Mouse (Mus musculus) forebrain, embryonic 16.5 days (tissue): ENCODE results near the gene B4galnt1. TPM values are rescaled to one million over a fixed set of nuclear protein-coding genes. Genes with fewer than 3 reads are reported as not detected.

Experiments
- ATAC-seq: fragments of 200-750 bp; cut with Nextera tagmentation; 2 replicates; pipeline ENCODE4 v1.8.0; 2017; ENCODE audit warnings: mild to moderate bottlenecking, moderate library complexity
- H3K27ac ChIP-seq: fragments of 300-500 bp; sonication (generic); 2 replicates; pipeline ENCODE4 v1.5.1; 2014; ENCODE audit warnings: low read length, control low read depth
- H3K27me3 ChIP-seq: fragments of 300-500 bp; sonication (generic); replicated peaks from 2 replicates; pipeline ENCODE4 v1.6.1; 2014; ENCODE audit warnings: low read length; ENCODE audit not compliant: control insufficient read depth, insufficient read depth
- H3K36me3 ChIP-seq: fragments of 300-500 bp; sonication (generic); 2 replicates; pipeline ENCODE4 v1.6.1; 2014; ENCODE audit not compliant: control insufficient read depth, insufficient read depth
- H3K4me1 ChIP-seq: fragments of 300-500 bp; sonication (generic); replicated peaks from 2 replicates; pipeline ENCODE4 v1.6.1; 2014; ENCODE audit warnings: low read length; ENCODE audit not compliant: control insufficient read depth, insufficient read depth
- H3K4me2 ChIP-seq: fragments of 300-500 bp; sonication (generic); 2 replicates; pipeline ENCODE4 v1.6.1; 2014; ENCODE audit warnings: mild to moderate bottlenecking, low read length, control low read depth
- H3K4me3 ChIP-seq: fragments of 300-500 bp; sonication (generic); replicated peaks from 2 replicates; pipeline ENCODE4 v1.5.1; 2014; ENCODE audit warnings: mild to moderate bottlenecking, low read length, control low read depth
- H3K9ac ChIP-seq: fragments of 300-500 bp; sonication (generic); replicated peaks from 2 replicates; pipeline ENCODE4 v1.6.1; 2014; ENCODE audit warnings: low read depth, low read length, control low read depth
- H3K9me3 ChIP-seq: fragments of 300-500 bp; sonication (generic); 2 replicates; pipeline ENCODE4 v1.6.1; 2016; ENCODE audit warnings: low read length; ENCODE audit not compliant: control insufficient read depth
- WGBS: fragments of 180-500 bp; shearing (Covaris S2); extraction: QIAGEN DNeasy Blood & Tissue Kit; methylation state at CpG from one replicate; pipeline ENCODE4 v1.1.7; 2014; 5-methylcytosine and 5-hydroxymethylcytosine counted together
- polyA plus RNA-seq: library from polyadenylated mRNA; unstranded; fragments of >200 nt; fragmentation: Nextera tagmentation; extraction: Ambion mirVana; gene quantifications from 2 replicates; pipeline ENCODE4 v1.2.1, GENCODE M21; 2015

B4galnt1 gene
- polyA plus RNA-seq, 1 experiment from 2014 or later: 45.8 TPM

DNA sequence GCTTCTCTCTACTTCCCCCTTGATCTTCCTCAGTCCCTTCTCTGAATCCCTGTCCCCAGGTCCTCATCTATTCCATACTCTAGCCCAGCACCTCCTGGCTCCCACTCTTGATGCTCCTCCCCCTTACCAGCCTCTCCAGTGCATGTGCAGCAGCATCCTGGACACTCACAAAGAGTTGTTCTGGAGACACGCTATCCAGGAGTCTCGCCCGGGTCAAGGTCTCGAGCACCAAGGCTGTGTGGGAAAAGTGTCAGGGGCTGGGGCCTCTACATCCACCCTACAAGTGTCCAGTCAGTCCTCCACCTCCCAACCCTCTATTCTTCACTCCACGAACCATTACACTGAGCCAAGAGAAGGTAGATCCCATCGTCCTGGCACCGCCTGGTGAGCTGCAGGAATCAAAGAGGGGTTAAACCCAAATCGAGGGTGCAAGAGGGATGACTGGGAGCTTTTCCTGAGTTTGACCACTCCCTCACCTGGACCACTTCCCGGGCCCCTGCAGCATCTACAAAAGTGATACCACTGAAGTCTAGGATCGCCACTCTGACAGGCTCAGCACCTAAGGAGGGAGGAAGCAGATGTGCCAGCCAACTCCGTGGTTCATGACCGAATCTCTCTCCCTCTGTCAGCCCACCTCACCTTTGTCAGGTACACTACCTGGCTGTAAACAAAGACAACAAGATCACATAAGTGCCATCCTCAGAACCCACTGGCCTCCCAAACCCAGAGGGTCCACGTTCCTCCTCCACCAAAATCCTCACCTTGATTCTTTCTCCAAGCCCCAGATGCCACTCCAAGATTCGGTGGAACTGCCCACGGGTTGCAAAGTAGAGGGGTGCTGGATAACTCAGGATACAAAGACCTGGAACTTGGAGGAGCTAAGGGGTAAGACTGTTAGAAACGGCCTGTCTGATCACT is 8.4 kb downstream of the B4galnt1 start:
- no peak overlapping the region for H3K4me2 ChIP-seq
- no peak overlapping the region for H3K9ac ChIP-seq
- H3K27me3 ChIP-seq: peaks cover 43% of the 10 kb centered on the region
- H3K4me3 ChIP-seq: no peak overlapping the region
- no peaks in the 10 kb centered on the region for H3K9me3 ChIP-seq
- H3K27ac ChIP-seq: no peak overlapping the region
- no peak for ATAC-seq
- no peaks in the 10 kb centered on the region for H3K36me3 ChIP-seq
- peaks cover 19% of the 10 kb centered on the region for H3K4me1 ChIP-seq
- 83% methylated on average over 16 of the region's 16 CpGs for WGBS

DNA sequence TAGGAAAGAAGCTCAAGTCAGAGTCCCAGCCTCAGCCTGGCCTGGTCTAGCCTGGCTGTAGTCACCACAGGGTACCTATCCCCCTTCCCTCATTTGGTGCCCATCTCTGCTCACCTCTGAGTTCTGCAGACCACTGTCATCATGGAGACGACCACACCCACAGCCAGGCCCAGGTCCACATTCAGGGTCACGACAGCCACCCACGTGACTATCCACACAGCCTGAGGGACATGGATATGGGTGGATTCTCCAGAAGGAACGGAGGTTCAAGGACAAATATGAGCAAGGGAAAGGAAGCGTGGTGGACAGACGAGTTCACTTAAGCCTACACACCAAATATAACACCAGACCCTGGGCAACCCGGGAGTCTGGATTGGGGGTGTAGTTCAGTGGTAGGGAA is 9.1 kb downstream of the B4galnt1 start:
- Histone ChIP-seq H3K27ac (no peak overlapping the region), H3K4me1 (peaks cover 22% of the 10 kb centered on the region), H3K9me3 (no peaks in the 10 kb centered on the region), H3K9ac (no peak overlapping the region), H3K27me3 (peaks cover 42% of the 10 kb centered on the region), H3K36me3 (no peaks in the 10 kb centered on the region), H3K4me2 (no peak overlapping the region), H3K4me3 (no peak overlapping the region)
- no peak for ATAC-seq
- WGBS: 90% methylated on average over 7 of the region's 7 CpGs

- 23% methylated on average over 3 of the region's 3 CpGs for WGBS
- H3K4me1 ChIP-seq: peaks cover 17% of the 10 kb centered on the region
- no peak overlapping the region for H3K27ac ChIP-seq
- H3K9ac ChIP-seq: no peak overlapping the region
- no peaks in the 10 kb centered on the region for H3K9me3 ChIP-seq
- no peak overlapping the region for H3K4me3 ChIP-seq
- no peak overlapping the region for H3K4me2 ChIP-seq
- no peak for ATAC-seq
- H3K27me3 ChIP-seq: peaks cover 32% of the 10 kb centered on the region
- no peaks in the 10 kb centered on the region for H3K36me3 ChIP-seq
Measured at GRCm38 (mm10) chr10:127176228-127176627, 11.2 kb downstream of the B4galnt1 start.

- H3K27me3 ChIP-seq: peaks cover 31% of the 10 kb centered on the region
- H3K9me3 ChIP-seq: no peaks in the 10 kb centered on the region
- no peak overlapping the region for H3K27ac ChIP-seq
- no peak overlapping the region for H3K4me2 ChIP-seq
- H3K36me3 ChIP-seq: no peaks in the 10 kb centered on the region
- H3K4me1 ChIP-seq: peaks cover 17% of the 10 kb centered on the region
- no peak for ATAC-seq
- H3K4me3 ChIP-seq: no peak overlapping the region
- WGBS: 3% methylated on average over 7 of the region's 7 CpGs
- H3K9ac ChIP-seq: no peak overlapping the region
Measured at GRCm38 (mm10) chr10:127176756-127177155, 11.7 kb downstream of the B4galnt1 start.

DNA sequence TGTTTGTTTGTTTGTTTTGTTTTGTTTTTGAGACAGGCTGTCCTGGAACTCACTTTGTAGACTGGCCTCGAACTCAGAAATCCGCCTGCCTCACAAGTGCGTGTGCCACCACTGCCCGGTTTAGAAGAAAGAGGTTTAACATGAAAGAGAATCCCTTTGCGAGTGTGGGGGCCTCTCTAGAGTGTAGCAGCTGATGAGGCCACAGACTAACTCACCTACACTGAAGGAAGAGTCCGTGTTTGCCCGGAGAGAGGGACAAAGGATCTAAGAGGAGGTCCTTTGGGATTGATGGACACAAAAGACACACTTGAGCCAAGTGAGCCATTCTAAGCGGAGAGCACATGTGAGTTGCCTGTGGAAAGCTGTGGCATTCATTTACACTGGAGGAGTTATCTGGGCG is 12.2 kb downstream of the B4galnt1 start:
- 15% methylated on average over 9 of the region's 9 CpGs for WGBS
- Histone ChIP-seq H3K4me3 (no peak overlapping the region), H3K4me2 (no peak overlapping the region), H3K9ac (no peak overlapping the region), H3K27me3 (peaks cover 31% of the 10 kb centered on the region), H3K36me3 (no peaks in the 10 kb centered on the region), H3K9me3 (no peaks in the 10 kb centered on the region), H3K27ac (no peak overlapping the region), H3K4me1 (peaks cover 17% of the 10 kb centered on the region)
- no peak for ATAC-seq

DNA sequence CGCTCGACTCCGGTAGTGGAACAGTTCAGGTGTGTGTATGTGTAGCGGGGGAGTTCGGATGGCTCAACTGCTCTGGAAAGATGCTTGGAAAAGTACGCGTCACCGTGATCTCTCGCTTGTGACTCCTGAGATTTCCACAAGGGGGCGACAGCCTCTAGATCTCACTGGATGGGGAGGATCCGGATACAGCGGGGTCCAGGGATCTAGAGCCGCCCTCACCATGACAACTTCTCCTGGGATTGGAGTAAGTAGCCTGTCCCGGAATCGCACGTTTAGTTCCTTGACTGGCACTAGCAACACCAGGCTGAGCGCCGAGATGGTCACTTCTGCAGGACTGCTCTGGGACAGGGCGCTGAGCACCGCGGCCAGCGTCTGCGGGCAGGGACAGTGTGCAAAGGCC is 12.7 kb downstream of the B4galnt1 start:
- H3K9ac ChIP-seq: no peak overlapping the region
- peak overlapping the region; percentile 45 for H3K4me2 ChIP-seq
- H3K27ac ChIP-seq: no peak overlapping the region
- peak; percentile 53 for ATAC-seq
- H3K4me3 ChIP-seq: peak overlapping the region; percentile 23
- peaks cover 31% of the 10 kb centered on the region for H3K27me3 ChIP-seq
- H3K9me3 ChIP-seq: no peaks in the 10 kb centered on the region
- peaks cover 17% of the 10 kb centered on the region for H3K4me1 ChIP-seq
- H3K36me3 ChIP-seq: no peaks in the 10 kb centered on the region
- under 1% methylated on average over 23 of the region's 23 CpGs for WGBS

DNA sequence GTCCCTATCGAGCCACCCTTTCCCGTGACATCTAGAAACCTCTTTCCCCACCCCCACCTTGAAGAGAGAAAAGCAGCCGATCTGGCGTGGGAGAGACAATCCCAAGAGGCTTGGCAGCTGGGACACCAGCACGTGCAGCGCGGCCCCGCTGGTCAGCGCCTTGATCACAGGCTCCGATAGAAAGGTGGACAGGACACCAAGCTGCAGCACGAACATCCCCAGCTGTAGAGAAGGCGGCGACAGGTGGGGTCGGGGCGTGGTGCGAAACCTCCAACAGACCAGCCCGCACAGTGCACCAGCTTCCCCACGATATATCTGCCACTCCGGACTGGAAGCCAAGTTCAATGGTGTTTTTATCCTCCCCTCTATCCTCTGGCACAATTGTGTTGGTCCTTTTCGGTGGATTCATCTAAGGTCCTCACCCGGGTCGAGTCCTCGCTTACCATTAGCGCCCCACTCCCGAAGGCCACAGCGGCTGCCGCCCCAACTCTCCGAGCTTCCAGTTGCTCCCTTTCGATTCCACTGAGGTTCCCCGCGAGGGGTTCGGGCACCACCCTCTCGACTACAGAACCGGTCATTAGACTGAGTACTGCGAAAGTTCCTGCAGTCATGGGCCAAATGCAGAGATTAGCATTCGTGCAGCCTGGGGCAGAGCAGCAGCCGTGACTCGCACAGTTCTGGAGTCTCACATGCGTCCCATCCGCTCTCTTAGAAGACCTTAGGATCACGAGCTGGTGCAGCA is 13.4 kb downstream of the B4galnt1 start:
- peaks cover 31% of the 10 kb centered on the region for H3K27me3 ChIP-seq
- no peaks in the 10 kb centered on the region for H3K36me3 ChIP-seq
- no peak overlapping the region for H3K9ac ChIP-seq
- H3K27ac ChIP-seq: no peak overlapping the region
- H3K4me3 ChIP-seq: peak overlapping the region; percentile 23; the same call in 1 of the 2 replicates
- peaks cover 17% of the 10 kb centered on the region for H3K4me1 ChIP-seq
- H3K4me2 ChIP-seq: peak overlapping the region; percentile 45
- no peaks in the 10 kb centered on the region for H3K9me3 ChIP-seq
- 5% methylated on average over 41 of the region's 41 CpGs for WGBS
- ATAC-seq: no peak

- Histone ChIP-seq H3K27me3 (peaks cover 31% of the 10 kb centered on the region), H3K4me2 (peak within 1 kb of the TSS; percentile 40), H3K27ac (no peak within 1 kb of the TSS), H3K4me3 (peak within 1 kb of the TSS; percentile 14), H3K9ac (0 out of 2 replicates have a peak within 1 kb of the TSS, but pooled peaks have one; percentile 22), H3K4me1 (peaks cover 26% of the 10 kb centered on the region), H3K9me3 (no peaks in the 10 kb centered on the region), H3K36me3 (no peaks in the 10 kb centered on the region)
- 1% methylated on average over 34 of the region's 34 CpGs for WGBS
- peak; percentile 64 for ATAC-seq
Measured at GRCm38 (mm10) chr10:127179871-127180694, 15.1 kb downstream of the B4galnt1 start, which contains the start of gene Slc26a10. Gene Slc26a10 (minus strand): TSS chr10:127180645.

DNA sequence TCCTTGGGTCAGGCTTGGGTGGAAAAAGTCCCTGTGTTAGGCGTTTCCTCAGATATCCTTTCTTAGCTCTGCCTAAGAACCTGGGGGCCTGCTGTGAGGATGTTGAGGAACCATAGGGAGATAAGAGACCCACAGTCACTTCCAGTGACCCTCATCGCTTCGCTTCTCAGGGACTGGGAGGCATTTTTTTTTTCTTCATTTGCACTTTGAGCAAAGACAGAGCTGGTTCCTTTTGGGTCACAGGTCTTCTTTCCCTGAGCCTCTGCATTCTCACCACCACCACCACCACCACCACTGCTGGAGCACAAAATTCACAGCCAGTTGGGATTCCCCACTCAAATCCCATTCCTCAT is 15.6 kb downstream of the B4galnt1 start:
- WGBS: 20% methylated on average over 3 of the region's 3 CpGs
- peaks cover 30% of the 10 kb centered on the region for H3K27me3 ChIP-seq
- no peak for ATAC-seq
- H3K9me3 ChIP-seq: no peaks in the 10 kb centered on the region
- no peak overlapping the region for H3K27ac ChIP-seq
- H3K4me1 ChIP-seq: peaks cover 26% of the 10 kb centered on the region
- H3K36me3 ChIP-seq: no peaks in the 10 kb centered on the region
- no peak overlapping the region for H3K4me3 ChIP-seq
- H3K9ac ChIP-seq: no peak overlapping the region
- H3K4me2 ChIP-seq: no peak overlapping the region; the same call in 1 of the 2 replicates
